Mouse (Mus musculus) megakaryocyte, embryonic 14.5 days (primary cell): ENCODE data around the gene Irf6.

Experiments used
- FLI1 ChIP-seq: IDR thresholded peaks from 2 replicates; pipeline ENCODE4 v1.6.1; 2012; ENCODE audit warnings: low read length, inconsistent platforms, mixed read lengths
- GATA1 ChIP-seq: IDR thresholded peaks from 3 replicates; pipeline ENCODE4 v1.6.1; 2012; ENCODE audit warnings: mixed read lengths, low read length, inconsistent platforms, borderline replicate concordance

DNA sequence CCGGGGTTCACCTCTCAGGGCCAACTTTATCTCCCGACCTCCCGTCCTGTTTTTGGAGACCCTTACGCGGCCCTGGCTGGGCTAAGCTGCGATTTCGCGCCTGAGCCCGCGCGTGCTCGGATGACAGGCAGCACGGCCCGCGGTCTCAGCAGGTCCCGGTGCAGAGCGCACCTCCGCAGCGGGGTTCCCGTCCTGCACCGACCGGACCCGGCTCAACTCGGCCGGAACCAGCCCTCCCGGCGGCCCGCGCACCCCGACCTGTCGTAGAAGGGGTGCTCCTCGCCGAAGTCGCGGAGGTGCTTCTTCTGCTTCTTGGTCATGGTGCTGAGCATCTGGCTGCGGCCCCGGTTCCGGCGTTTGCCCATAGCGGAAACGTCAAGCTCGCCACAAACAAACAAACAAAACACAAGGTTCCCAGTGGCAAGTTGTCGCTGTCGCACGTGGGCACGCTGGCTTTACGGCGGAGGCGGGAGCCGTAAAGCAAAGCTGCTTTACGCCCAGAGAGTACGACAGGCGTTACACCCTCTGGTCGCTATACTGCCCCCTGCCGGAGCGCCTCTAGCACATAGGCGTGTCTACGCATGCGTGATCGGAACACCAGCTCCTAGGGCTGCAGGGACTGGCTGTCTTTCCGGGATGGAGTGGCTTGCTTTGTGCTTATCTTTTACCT lies 23.0 kb upstream of the Irf6 start, which contains the start of gene Diexf:
- TF ChIP-seq GATA1, result no peak
- no peak for TF ChIP-seq FLI1
